Mouse (Mus musculus): ENCODE data around the gene Rundc1. TPM values are rescaled to one million over a fixed set of nuclear protein-coding genes. Genes with fewer than 3 reads are reported as not detected.
"Not testable (repeated sequence)": the region's sequence is repeated elsewhere in the genome, so short reads cannot be mapped to it uniquely, and the experiment has no call there.

The Rundc1 gene
- total RNA-seq, 1 experiment from 2014 or later: 19.6 TPM

DNA sequence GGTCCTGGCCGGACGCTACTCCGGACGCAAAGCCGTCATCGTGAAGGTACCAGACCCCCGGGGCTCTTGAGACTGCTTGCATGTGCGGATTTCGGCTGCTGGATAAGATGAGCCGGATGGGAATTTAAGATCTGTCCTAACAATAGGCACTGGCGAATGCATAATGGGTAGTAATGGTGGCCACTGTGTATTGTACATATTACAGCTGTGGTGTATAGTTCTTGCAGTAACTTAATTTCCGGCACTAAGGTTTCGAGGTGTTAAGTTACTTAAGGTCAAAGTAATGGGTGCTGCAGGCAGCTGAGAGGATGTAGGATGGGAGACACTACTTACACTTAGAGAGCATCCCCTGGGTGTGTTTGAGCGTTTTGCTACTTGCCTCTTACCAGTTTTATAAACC, 17.9 kb downstream of the Rundc1 start:
- no peak for DNase-seq

DNA sequence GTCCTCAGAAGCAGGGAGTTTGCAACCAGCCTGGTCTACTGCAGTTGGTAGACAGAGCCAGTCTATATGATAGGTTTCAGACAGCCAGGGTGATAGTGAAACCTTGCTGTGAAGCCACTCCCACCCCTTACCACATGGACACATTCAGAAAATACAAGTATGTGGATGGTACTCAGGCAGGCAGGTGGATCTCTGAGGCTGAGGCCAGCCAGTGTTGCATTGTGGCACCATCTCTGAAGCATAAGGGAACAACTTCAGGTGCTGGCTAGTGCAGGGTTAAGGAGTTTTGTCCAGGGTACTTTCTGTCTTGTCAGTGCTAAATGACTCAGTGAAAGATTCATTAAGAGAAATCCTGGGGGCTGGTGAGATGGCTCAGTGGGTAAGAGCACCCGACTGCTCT, 21.4 kb downstream of the Rundc1 start:
- DNase-seq: no peak

DNA sequence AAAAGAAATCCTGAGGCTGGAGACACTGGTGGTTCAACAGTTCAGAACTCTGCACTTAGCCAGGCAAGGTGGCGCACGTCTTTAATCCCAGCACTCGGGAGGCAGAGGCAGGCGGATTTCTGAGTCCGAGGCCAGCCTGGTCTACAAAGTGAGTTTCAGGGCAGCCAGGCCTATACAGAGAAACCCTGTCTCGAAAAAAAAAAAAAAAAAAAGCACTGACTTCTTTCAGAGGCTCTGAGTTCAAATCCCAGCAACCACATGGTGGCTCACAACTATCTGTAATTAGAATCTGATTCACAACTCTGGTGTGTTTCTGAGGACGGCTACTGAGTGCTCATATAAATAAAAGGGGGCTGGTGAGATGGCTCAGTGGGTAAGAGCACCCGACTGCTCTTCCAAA, 22.0 kb downstream of the Rundc1 start:
- DNase-seq: not testable (repeated sequence)

DNA sequence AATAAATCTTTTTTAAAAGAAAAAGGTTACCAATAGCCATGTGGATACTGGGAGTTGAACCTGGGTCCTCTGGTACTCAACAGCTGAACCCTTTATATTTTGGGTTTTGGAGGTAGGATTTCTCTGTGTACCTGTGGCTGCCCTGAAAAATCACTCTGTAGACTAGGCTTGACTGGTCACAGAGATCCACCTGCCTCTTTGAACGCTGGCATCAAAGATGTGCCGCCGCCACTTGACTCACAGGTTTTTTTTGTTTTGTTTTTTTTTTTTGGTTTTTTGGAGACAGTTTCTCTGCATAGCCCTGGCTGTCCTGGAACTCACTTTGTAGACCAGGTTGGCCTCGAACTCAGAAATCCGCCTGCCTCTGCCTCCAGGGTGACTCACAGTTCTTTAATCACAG, 22.9 kb downstream of the Rundc1 start:
- DNase-seq: no peak

DNA sequence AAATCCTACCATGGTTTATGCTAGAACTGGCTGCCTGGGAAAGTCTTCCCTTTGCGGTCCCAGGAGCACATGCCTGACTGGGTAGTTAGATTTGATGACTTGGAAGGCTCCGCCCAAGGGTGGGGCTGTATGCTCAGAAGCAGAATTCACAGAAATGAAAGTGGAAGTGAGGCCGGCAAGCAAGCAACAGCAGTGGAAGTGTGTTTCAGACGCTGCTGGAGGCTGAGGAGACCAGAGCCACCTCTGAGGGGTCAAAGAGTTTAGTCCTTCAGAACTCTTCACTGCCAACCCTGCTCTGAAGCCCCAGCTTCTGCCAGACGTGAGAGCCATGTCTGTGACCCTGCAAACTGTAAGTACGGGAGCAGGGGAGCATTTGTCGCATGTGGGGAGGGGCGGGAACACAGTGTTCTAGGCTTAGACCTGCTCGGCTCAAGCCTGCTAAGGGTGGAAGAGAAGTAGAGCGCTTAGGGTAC, 23.4 kb downstream of the Rundc1 start, which contains the start of gene Ifi35:
TSS of gene Ifi35 (plus strand) at position 134 of the 473 bp plus-strand sequence.
- peak; percentile 88 for DNase-seq

DNA sequence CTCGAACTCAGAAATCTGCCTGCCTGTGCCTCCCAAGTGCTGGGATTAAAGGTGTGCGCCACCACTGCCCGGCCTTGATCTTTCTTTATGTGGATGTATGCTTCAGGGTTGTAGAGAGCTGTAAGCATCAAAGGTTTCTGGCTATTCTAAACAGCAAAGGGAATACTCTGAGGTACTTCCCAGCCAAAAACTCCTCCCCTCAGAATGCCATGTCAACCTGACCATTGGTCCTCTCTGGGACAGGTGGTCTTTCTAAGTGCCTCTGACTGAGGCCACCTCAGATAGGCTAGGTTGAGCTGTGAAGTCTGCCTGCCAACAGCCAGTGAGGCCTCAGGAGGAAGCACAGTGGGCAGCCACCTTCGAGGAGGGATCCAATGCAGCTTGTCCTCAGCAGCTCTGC, 24.0 kb downstream of the Rundc1 start:
- peak; percentile 38 for DNase-seq

GRCm38 (mm10) chr11:101449596-101449995, 24.7 kb downstream of the Rundc1 start:
- DNase-seq: not testable (repeated sequence)

GRCm38 (mm10) chr11:101450394-101450793, 25.5 kb downstream of the Rundc1 start:
- DNase-seq: no peak

GRCm38 (mm10) chr11:101451536-101451935, 26.7 kb downstream of the Rundc1 start:
- no peak for DNase-seq

- DNase-seq: no peak
Observed at GRCm38 (mm10) chr11:101452093-101452774, 27.3 kb downstream of the Rundc1 start.

- DNase-seq: no peak
Observed at GRCm38 (mm10) chr11:101454702-101455101, 29.8 kb downstream of the Rundc1 start.

GRCm38 (mm10) chr11:101455627-101456026, 30.7 kb downstream of the Rundc1 start:
- DNase-seq: no peak

GRCm38 (mm10) chr11:101457631-101458030, 32.7 kb downstream of the Rundc1 start:
- DNase-seq: no peak

GRCm38 (mm10) chr11:101458217-101458616, 33.3 kb downstream of the Rundc1 start:
- no peak for DNase-seq

- peak; percentile 58 for DNase-seq
Observed at GRCm38 (mm10) chr11:101459716-101460115, 34.8 kb downstream of the Rundc1 start.

GRCm38 (mm10) chr11:101460321-101460720, 35.4 kb downstream of the Rundc1 start:
- no peak for DNase-seq

DNA sequence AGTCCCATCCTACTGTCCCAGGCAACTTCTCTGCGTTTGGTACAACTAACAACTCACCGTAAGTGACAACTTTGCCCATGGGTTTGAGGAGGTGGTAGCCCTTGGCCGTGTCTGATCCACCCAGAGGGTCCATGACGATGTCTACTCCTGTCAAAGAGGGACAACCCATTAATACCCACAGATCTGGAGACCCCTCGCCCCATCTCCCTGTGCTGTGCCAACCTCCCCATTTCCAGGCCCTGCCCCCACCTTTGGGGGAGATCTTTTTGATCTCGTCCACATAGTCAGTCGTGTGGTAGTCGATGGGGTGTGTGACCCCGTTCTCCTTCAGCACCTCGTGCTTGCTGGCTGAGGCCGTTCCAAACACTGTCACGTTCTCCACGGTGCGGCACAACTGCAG, 37.3 kb downstream of the Rundc1 start:
- DNase-seq: no peak

GRCm38 (mm10) chr11:101462583-101463440, 37.9 kb downstream of the Rundc1 start:
- DNase-seq: no peak

- peak; percentile 55 for DNase-seq
Observed at GRCm38 (mm10) chr11:101464211-101465100, 39.6 kb downstream of the Rundc1 start, which contains the start of gene Rnd2. TSS of gene Rnd2 (plus strand) at chr11:101464999.

DNA sequence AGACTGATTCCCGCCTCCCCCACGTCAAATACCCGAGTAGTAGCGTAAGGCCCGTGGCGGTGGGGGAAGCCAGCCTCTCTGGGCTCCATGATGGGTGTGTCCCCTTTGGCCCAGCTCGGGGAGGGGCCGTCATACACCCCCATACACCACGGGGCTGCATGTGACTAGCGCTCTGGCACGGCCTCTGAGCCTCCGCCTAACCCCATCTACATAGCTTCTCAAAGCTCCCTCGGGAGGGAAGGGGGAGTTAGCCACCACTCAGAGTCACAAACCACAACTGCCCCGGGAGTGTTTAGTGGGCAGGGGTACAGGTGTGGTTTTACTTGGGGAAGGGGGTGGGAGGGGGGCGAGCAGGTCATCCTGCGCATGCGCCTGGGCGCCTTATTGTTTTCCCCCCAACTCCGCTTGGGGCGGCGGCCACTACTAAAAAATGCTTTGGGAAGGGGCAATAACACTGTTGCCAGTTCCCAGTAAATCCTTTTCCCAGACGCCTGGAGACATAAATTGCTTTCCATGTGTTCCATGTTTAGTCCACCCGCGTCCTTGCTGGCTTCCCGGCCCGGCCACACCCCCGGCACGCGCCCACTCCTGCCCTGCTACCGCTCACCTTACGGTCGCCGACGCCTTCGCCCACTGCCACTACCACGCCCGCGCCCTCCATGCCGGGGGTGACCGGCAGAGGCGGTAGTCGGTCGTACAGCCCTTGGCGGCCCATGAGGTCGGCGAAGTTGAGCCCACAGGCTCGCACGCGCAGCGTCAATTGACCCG, 40.4 kb downstream of the Rundc1 start:
- peak; percentile 83 for DNase-seq

DNA sequence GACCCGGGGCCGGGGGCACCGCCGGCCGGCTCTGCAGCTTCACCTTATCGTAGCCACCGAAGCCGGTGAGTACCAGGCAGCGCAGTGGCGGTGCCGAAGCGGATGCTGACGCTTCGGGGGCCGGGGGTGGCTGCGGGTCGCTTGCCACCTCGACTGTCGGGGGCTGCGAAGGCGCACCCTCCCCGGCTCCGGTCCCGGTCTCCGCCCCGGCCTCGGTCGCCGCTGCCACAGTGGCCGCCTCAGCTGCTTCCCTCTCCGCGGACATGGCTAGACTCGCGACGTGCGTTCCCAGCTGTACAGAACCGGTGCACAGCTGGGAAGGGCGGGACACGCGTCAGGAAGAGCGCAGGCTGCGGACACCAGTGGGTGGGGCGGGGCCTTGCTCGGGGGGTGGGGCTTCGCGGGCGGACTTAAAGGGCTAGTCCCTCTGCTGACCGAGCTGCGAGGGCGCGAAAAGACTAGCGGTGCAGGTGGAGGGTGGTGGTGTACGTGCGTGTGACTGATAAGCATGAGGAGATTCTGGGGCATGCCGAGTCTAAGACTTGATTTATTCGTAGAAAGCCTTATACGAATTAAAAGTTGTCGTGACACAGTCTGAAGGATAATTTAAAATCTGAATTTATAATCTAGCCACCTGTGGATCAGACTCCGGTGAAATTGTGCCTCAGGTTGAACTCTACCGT, 41.1 kb downstream of the Rundc1 start, which contains the start of gene Vat1:
TSS of gene Vat1 (minus strand) at position 362 of the 683 bp plus-strand sequence.
- DNase-seq: peak; percentile 87

Data from adrenal gland, postnatal 14 days (tissue).